ENCODE assay signal across 8 mouse cellular contexts in genomic region chr19:4644271-4644670, GRCm38 (mm10). TPM values are rescaled to one million over a fixed set of nuclear protein-coding genes. Genes with fewer than 3 reads are reported as not detected.
A peak's percentile ranks its signal among the peaks of the same experiment; 100 is the strongest.
DNase-seq lines count a peak whose midpoint lies in the region; ATAC-seq and TF ChIP-seq lines count a peak whose summit lies in the region.

No protein-coding gene starts in this region.

- no peak for TF ChIP-seq POLR2A in cortical plate, adult 2 months (IDR thresholded peaks at IDR 0.05; ENCODE audit: extremely low read depth, insufficient read depth, low read length)

- no peak overlapping the region for H3K9ac ChIP-seq in hindbrain, embryonic 14.5 days
- no peak overlapping the region for H3K9ac ChIP-seq in hindbrain, embryonic 13.5 days

- H3K4me1 ChIP-seq in hindbrain, embryonic 14.5 days (replicated peaks; ENCODE audit: control insufficient read depth, insufficient read depth, low read length), result no peaks in the 10 kb centered on the region
- H3K4me1 ChIP-seq in hindbrain, embryonic 13.5 days (replicated peaks), result no peaks in the 10 kb centered on the region
- no peaks in the 10 kb centered on the region for H3K4me1 ChIP-seq in cortical plate, adult 2 months (ENCODE audit: control insufficient read depth, insufficient read depth, low read length)

- no peak overlapping the region for H3K4me3 ChIP-seq in hindbrain, embryonic 14.5 days (replicated peaks; ENCODE audit: low read length)
- no peak overlapping the region for H3K4me3 ChIP-seq in hindbrain, embryonic 13.5 days
- H3K4me3 ChIP-seq in cortical plate, adult 2 months (ENCODE audit: insufficient read depth, low read length), result no peak overlapping the region

- H3K4me2 ChIP-seq in hindbrain, embryonic 14.5 days (replicated peaks), result no peak overlapping the region
- no peak overlapping the region for H3K4me2 ChIP-seq in hindbrain, embryonic 13.5 days

- no peak for ATAC-seq in hindbrain, embryonic 14.5 days (ENCODE audit: low FRiP score)
- no peak for ATAC-seq in hindbrain, embryonic 13.5 days (ENCODE audit: low FRiP score)
- no peak for ATAC-seq in megakaryocyte, adult 5-6 weeks (ENCODE audit: poor library complexity, severe bottlenecking)

- DNase-seq in hindbrain, embryonic 14.5 days (ENCODE audit: low spot score), result peak; percentile 59
- peak; percentile 8 for DNase-seq in Muller cell, postnatal 12 days (ENCODE audit: inconsistent ontology term)
- peak; percentile 60 to 78 for DNase-seq in layer of hippocampus, postnatal 14 days (ENCODE audit: low spot score in 2 of 2)
- peak; percentile 73 for DNase-seq in right cerebral cortex, postnatal 36 days (ENCODE audit: low spot score in 2 of 2)
- no peak for DNase-seq in gastrocnemius, adult 18-20 months (ENCODE audit: low spot score)

- H3K36me3 ChIP-seq in hindbrain, embryonic 14.5 days (replicated peaks; ENCODE audit: control insufficient read depth, insufficient read depth), result no peaks in the 10 kb centered on the region
- H3K36me3 ChIP-seq in hindbrain, embryonic 13.5 days, result no peaks in the 10 kb centered on the region

- H3K27me3 ChIP-seq in hindbrain, embryonic 14.5 days (ENCODE audit: control insufficient read depth, insufficient read depth, low read length), result no peaks in the 10 kb centered on the region
- H3K27me3 ChIP-seq in hindbrain, embryonic 13.5 days, result peaks cover 7% of the 10 kb centered on the region; the same call in 1 of the 2 replicates

- WGBS in hindbrain, embryonic 14.5 days, result 44% methylated on average over 10 of the region's 10 CpGs
- 50% methylated on average over 10 of the region's 10 CpGs for WGBS in hindbrain, embryonic 13.5 days

- TF ChIP-seq CTCF in cortical plate, adult 2 months (IDR thresholded peaks at IDR 0.05; ENCODE audit: extremely low read depth, insufficient read depth, low read length), result peak; percentile 64

- no peaks in the 10 kb centered on the region for H3K9me3 ChIP-seq in hindbrain, embryonic 14.5 days (ENCODE audit: control insufficient read depth, low read length)
- no peaks in the 10 kb centered on the region for H3K9me3 ChIP-seq in hindbrain, embryonic 13.5 days

- H3K27ac ChIP-seq in hindbrain, embryonic 14.5 days, result no peak overlapping the region
- no peak overlapping the region for H3K27ac ChIP-seq in hindbrain, embryonic 13.5 days
- no peak overlapping the region for H3K27ac ChIP-seq in cortical plate, adult 2 months (ENCODE audit: insufficient read depth, low read length)

RNA-seq across cellular contexts. Expression of gene Rce1, which starts 18.8 kb away (rescaled TPM):
- polyA plus RNA-seq in hindbrain, embryonic 14.5 days (2014; fragmentation: Nextera tagmentation; extraction: Ambion mirVana), result 47.0 and 53.3 TPM in 2 replicates
- polyA plus RNA-seq in hindbrain, embryonic 13.5 days (2015; fragmentation: Nextera tagmentation; extraction: Ambion mirVana), result 52.0 and 54.2 TPM in 2 replicates
- 52.9 and 54.0 TPM in 2 replicates for polyA plus RNA-seq in cortical plate, adult 2 months (2012; rRNA removed)
- 10 to 100 TPM; 16.7 to 18.2 TPM for total RNA-seq in layer of hippocampus, postnatal 14 days (2021)
- 18.4 and 23.4 TPM in 2 replicates for total RNA-seq in megakaryocyte, adult 5-6 weeks (2015)
- total RNA-seq in megakaryocyte, adult 5-6 weeks (2017), result 12.4 and 20.0 TPM in 2 replicates
- total RNA-seq in gastrocnemius, adult 18-20 months (2021), result 1 to 10 TPM; 4.3 to 4.5 TPM

RNA-seq across cellular contexts. Expression of gene Lrfn4, which starts 28.8 kb away (rescaled TPM):
- 17.9 and 18.9 TPM in 2 replicates for polyA plus RNA-seq in hindbrain, embryonic 14.5 days (2014; fragmentation: Nextera tagmentation; extraction: Ambion mirVana)
- 9.0 and 10.4 TPM in 2 replicates for polyA plus RNA-seq in hindbrain, embryonic 13.5 days (2015; fragmentation: Nextera tagmentation; extraction: Ambion mirVana)
- polyA plus RNA-seq in cortical plate, adult 2 months (2012; rRNA removed), result 28.1 and 30.2 TPM in 2 replicates
- 10 to 100 TPM; 50.9 to 53.1 TPM for total RNA-seq in layer of hippocampus, postnatal 14 days (2021)
- total RNA-seq in megakaryocyte, adult 5-6 weeks (2015), result 0.09 and 0.30 TPM in 2 replicates
- 0.29 and 0.65 TPM in 2 replicates for total RNA-seq in megakaryocyte, adult 5-6 weeks (2017)
- total RNA-seq in gastrocnemius, adult 18-20 months (2021), result 1 to 10 TPM in 1 of 2 experiments, under 1 TPM in 1; 0.94 to 1.2 TPM

RNA-seq across cellular contexts. Expression of gene Gm960, which starts 54.2 kb away (rescaled TPM):
- 5.4 and 6.3 TPM in 2 replicates for polyA plus RNA-seq in hindbrain, embryonic 14.5 days (2014; fragmentation: Nextera tagmentation; extraction: Ambion mirVana)
- polyA plus RNA-seq in hindbrain, embryonic 13.5 days (2015; fragmentation: Nextera tagmentation; extraction: Ambion mirVana), result 3.8 and 4.3 TPM in 2 replicates
- 3.3 and 3.7 TPM in 2 replicates for polyA plus RNA-seq in cortical plate, adult 2 months (2012; rRNA removed)
- total RNA-seq in layer of hippocampus, postnatal 14 days (2021), result 1 to 10 TPM; 1.9 to 2.1 TPM
- total RNA-seq in megakaryocyte, adult 5-6 weeks (2015), result not detected in 2 replicates
- total RNA-seq in megakaryocyte, adult 5-6 weeks (2017), result not detected in 2 replicates
- under 1 TPM in 1 of 2 experiments, not detected in 1; 0.31 TPM for total RNA-seq in gastrocnemius, adult 18-20 months (2021)

Comparison
In these comparisons a context has a peak if more than half of its experiments do, and no peak if none do; other contexts are left out.
1. RNA of gene Lrfn4, which starts 28.8 kb away (total RNA-seq): 50.9 to 53.1 TPM in layer of hippocampus, postnatal 14 days; 0.94 to 1.2 TPM in gastrocnemius, adult 18-20 months and 0.09 to 0.65 TPM in megakaryocyte, adult 5-6 weeks; every median in the first group is over 10 times any median in the second.